Mouse (Mus musculus): Measurements from ENCODE around the gene 4930578G10Rik. TPM values are rescaled to one million over a fixed set of nuclear protein-coding genes. Genes with fewer than 3 reads are reported as not detected.

The 4930578G10Rik gene
- total RNA-seq, 2 experiments from 2014 or later: not detected

Other genes starting within 250 kb of the 4930578G10Rik start
- gene Fam205a2, start 207.4 kb upstream of the 4930578G10Rik start, total RNA-seq (2021): under 1 TPM in 1 of 2 experiments, not detected in 1; 0.23 TPM
- gene Gm10591, start 123.3 kb upstream of the 4930578G10Rik start, total RNA-seq (2021): not detected
- gene Gm2564, start 105.8 kb upstream of the 4930578G10Rik start, total RNA-seq (2021): 1 to 10 TPM in 1 of 2 experiments, under 1 TPM in 1; 0.80 to 1.1 TPM
- gene Ccl27b, start 80.3 kb upstream of the 4930578G10Rik start, total RNA-seq (2021): not detected
- not detected for gene Il11ra2, start 73.7 kb upstream of the 4930578G10Rik start, total RNA-seq (2021)
- under 1 TPM in 1 of 2 experiments, not detected in 1; 0.74 TPM for gene Ccl19, start 21.0 kb downstream of the 4930578G10Rik start, total RNA-seq (2021)
- 10 to 100 TPM in 1 of 2 experiments, 1 to 10 TPM in 1; 8.6 to 15.0 TPM for gene Ccl21a, start 38.4 kb downstream of the 4930578G10Rik start, total RNA-seq (2021)
- gene Fam205a1, start 118.3 kb downstream of the 4930578G10Rik start, total RNA-seq (2021): under 1 TPM in 1 of 2 experiments, not detected in 1; 0.07 TPM
- under 1 TPM in 1 of 2 experiments, not detected in 1; 0.10 TPM for gene Gm12394, start 121.2 kb downstream of the 4930578G10Rik start, total RNA-seq (2021)
- gene Fam205c, start 138.7 kb downstream of the 4930578G10Rik start, total RNA-seq (2021): not detected
- 1 to 10 TPM; 1.1 to 1.5 TPM for gene Phf24, start 181.1 kb downstream of the 4930578G10Rik start, total RNA-seq (2021)
- gene Dnajb5, start 214.3 kb downstream of the 4930578G10Rik start, total RNA-seq (2021): 10 to 100 TPM; 60.1 to 79.0 TPM
- not detected for gene 1700022I11Rik, start 234.1 kb downstream of the 4930578G10Rik start, total RNA-seq (2021)

Measured in gastrocnemius, postnatal 4 days (tissue).